Mouse (Mus musculus): ENCODE measurements around the gene Mlst8. TPM values are rescaled to one million over a fixed set of nuclear protein-coding genes. Genes with fewer than 3 reads are reported as not detected.

Mlst8 gene
- total and polyA plus RNA-seq, 3 experiments: 10.0 to 24.7 (median 14.0) TPM

DNA sequence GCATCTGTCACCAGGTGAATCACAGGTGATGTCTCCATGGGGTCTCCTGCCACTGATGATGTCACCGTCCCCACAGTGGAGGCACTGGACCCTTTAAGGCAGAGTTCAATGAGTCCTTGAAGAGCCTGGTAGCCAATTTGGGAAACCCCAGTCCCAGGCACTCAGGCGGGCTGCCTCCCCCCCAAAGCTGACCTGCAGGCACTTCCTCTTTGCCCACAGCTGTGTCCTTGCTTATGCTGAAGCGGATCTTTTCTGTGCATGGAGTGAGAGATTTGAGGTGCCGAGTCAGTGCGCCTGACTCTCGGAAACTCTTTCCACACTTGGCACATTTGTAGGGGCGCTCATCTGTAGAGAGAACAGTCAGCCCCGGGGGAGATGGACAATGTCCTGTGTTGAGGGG lies 32.3 kb downstream of the Mlst8 start:
- Histone ChIP-seq H3K9me3 (replicated peaks; ENCODE audit: low read length) (no peaks in the 10 kb centered on the region), H3K4me1 (ENCODE audit: control insufficient read depth in 1 of 2, insufficient read depth in 2 of 2) (peaks cover 3 to 27% of the 10 kb centered on the region in 2 experiments; a peak in 3 of 4 replicates), H3K27me3 (replicated peaks) (no peaks in the 10 kb centered on the region), H3K4me2 (ENCODE audit: insufficient read depth, low read depth, poor library complexity, severe bottlenecking) (no peak overlapping the region), H3K27ac (ENCODE audit: insufficient read depth, low read depth) (no peak overlapping the region), H3K79me2 (replicated peaks; ENCODE audit: control insufficient read depth, extremely low read depth, insufficient read depth, poor library complexity, severe bottlenecking) (0 out of 2 replicates have a peak, but pooled peaks cover 1% of the 10 kb centered on the region), H3K4me3 (replicated peaks in 1 of 3; ENCODE audit: low read depth in 2 of 3, low read length in 2 of 3, poor library complexity in 1 of 3) (no peak overlapping the region), H3K9ac (ENCODE audit: insufficient read depth, low read depth) (no peak overlapping the region), H3K36me3 (replicated peaks in 1 of 2; ENCODE audit: control insufficient read depth in 1 of 2, insufficient read depth in 1 of 2, low read length in 1 of 2) (peaks cover 88 to 99% of the 10 kb centered on the region in 2 experiments)
- DNase-seq (ENCODE audit: extremely low read depth): no peak
- in situ Hi-C loops (cut with MboI; ENCODE audit: low pct_ligation_motif_present, low pct_unique_long_range_greater_than_20kb, low sequenced_read_pairs): no loop called here
- dilution Hi-C loops (cut with MboI; ENCODE audit: extremely low pct_ligation_motif_present, extremely low pct_unique_long_range_greater_than_20kb, low sequenced_read_pairs): no loop called here
- no peak for TF ChIP-seq UBTF (IDR thresholded peaks at IDR 0.05; ENCODE audit: low read depth, low read length)
- TF ChIP-seq ZNF384 (IDR thresholded peaks at IDR 0.05; ENCODE audit: low read depth, low read length): no peak
- TF ChIP-seq SMC3 (IDR thresholded peaks at IDR 0.05; ENCODE audit: low read depth, low read length): no peak
- no peak for TF ChIP-seq ZC3H11A (IDR thresholded peaks at IDR 0.05; ENCODE audit: low read depth, low read length)
- TF ChIP-seq RAD21 (IDR thresholded peaks at IDR 0.05; ENCODE audit: low read depth, low read length): no peak
- TF ChIP-seq KAT2A (IDR thresholded peaks at IDR 0.05; ENCODE audit: insufficient replicate concordance, low read length): no peak
- TF ChIP-seq HCFC1 (IDR thresholded peaks at IDR 0.05; ENCODE audit: low read depth, low read length): no peak
- no peak for TF ChIP-seq POLR2A (IDR thresholded peaks at IDR 0.05; ENCODE audit: low read depth, low read length)
- no peak for TF ChIP-seq CTCF (conservative IDR thresholded peaks at IDR 0.05 in 1 of 2, IDR thresholded peaks at IDR 0.05 in 1 of 2; ENCODE audit: low read depth in 2 of 2, low read length in 2 of 2)
- no peak for TF ChIP-seq MAZ (IDR thresholded peaks at IDR 0.05; ENCODE audit: low read depth, low read length)
- no peak for TF ChIP-seq USF1 (IDR thresholded peaks at IDR 0.05; ENCODE audit: low read depth, low read length)
- TF ChIP-seq USF2 (conservative IDR thresholded peaks at IDR 0.05; ENCODE audit: low read depth, low read length): no peak
- no peak for TF ChIP-seq MXI1 (IDR thresholded peaks at IDR 0.05; ENCODE audit: low read depth, low read length)
- no peak for TF ChIP-seq ETS1 (conservative IDR thresholded peaks at IDR 0.05; ENCODE audit: low read depth, low read length)
- TF ChIP-seq CHD1 (IDR thresholded peaks at IDR 0.05; ENCODE audit: low read depth, low read length): no peak
- no peak for TF ChIP-seq NELFE (IDR thresholded peaks at IDR 0.05; ENCODE audit: low read depth, low read length)
- TF ChIP-seq SIN3A (IDR thresholded peaks at IDR 0.05; ENCODE audit: low read length): no peak

GRCm38 (mm10) chr17:24443409-24443808 lies 35.5 kb downstream of the Mlst8 start:
- peaks cover 0 to 19% of the 10 kb centered on the region in 2 experiments; a peak in 2 of 4 replicates for H3K4me1 ChIP-seq (ENCODE audit: control insufficient read depth in 1 of 2, insufficient read depth in 2 of 2)
- in situ Hi-C loops (cut with MboI; ENCODE audit: low pct_ligation_motif_present, low pct_unique_long_range_greater_than_20kb, low sequenced_read_pairs) (no loop called here), dilution Hi-C loops (cut with MboI; ENCODE audit: extremely low pct_ligation_motif_present, extremely low pct_unique_long_range_greater_than_20kb, low sequenced_read_pairs) (no loop called here)
- H3K4me2 ChIP-seq (ENCODE audit: insufficient read depth, low read depth, poor library complexity, severe bottlenecking): no peak overlapping the region
- H3K79me2 ChIP-seq (replicated peaks; ENCODE audit: control insufficient read depth, extremely low read depth, insufficient read depth, poor library complexity, severe bottlenecking): no peaks in the 10 kb centered on the region
- no peak overlapping the region for H3K9ac ChIP-seq (ENCODE audit: insufficient read depth, low read depth)
- no peak for TF ChIP-seq ZMIZ1 (IDR thresholded peaks at IDR 0.05; ENCODE audit: low read depth, low read length)
- TF ChIP-seq HCFC1 (IDR thresholded peaks at IDR 0.05; ENCODE audit: low read depth, low read length): no peak
- no peak for TF ChIP-seq TCF12 (IDR thresholded peaks at IDR 0.05; ENCODE audit: low read depth, low read length)
- TF ChIP-seq UBTF (IDR thresholded peaks at IDR 0.05; ENCODE audit: low read depth, low read length): no peak
- no peak for TF ChIP-seq MAZ (IDR thresholded peaks at IDR 0.05; ENCODE audit: low read depth, low read length)
- no peak for TF ChIP-seq MAX (IDR thresholded peaks at IDR 0.05; ENCODE audit: low read length)
- no peak for TF ChIP-seq POLR2A (IDR thresholded peaks at IDR 0.05; ENCODE audit: low read depth, low read length)
- TF ChIP-seq USF2 (conservative IDR thresholded peaks at IDR 0.05; ENCODE audit: low read depth, low read length): no peak
- no peak for TF ChIP-seq SIN3A (IDR thresholded peaks at IDR 0.05; ENCODE audit: low read length)
- TF ChIP-seq ZNF384 (IDR thresholded peaks at IDR 0.05; ENCODE audit: low read depth, low read length): no peak
- TF ChIP-seq MYC (IDR thresholded peaks at IDR 0.05; ENCODE audit: low read depth, low read length): no peak
- no peak for TF ChIP-seq NELFE (IDR thresholded peaks at IDR 0.05; ENCODE audit: low read depth, low read length)
- TF ChIP-seq ZKSCAN1 (IDR thresholded peaks at IDR 0.05; ENCODE audit: borderline replicate concordance, low read depth, low read length): no peak
- TF ChIP-seq MXI1 (IDR thresholded peaks at IDR 0.05; ENCODE audit: low read depth, low read length): no peak
- no peak for TF ChIP-seq ELF1 (IDR thresholded peaks at IDR 0.05; ENCODE audit: low read depth, low read length)
- no peak for TF ChIP-seq GABPA (IDR thresholded peaks at IDR 0.05; ENCODE audit: insufficient replicate concordance, low read depth, low read length)
- no peak for TF ChIP-seq IRF4 (IDR thresholded peaks at IDR 0.05; ENCODE audit: low read depth, low read length)
- H3K4me3 ChIP-seq (replicated peaks in 1 of 3; ENCODE audit: low read depth in 2 of 3, low read length in 2 of 3, poor library complexity in 1 of 3): no peak overlapping the region
- H3K36me3 ChIP-seq (replicated peaks in 1 of 2; ENCODE audit: control insufficient read depth in 1 of 2, insufficient read depth in 1 of 2, low read length in 1 of 2): peaks cover 89 to 100% of the 10 kb centered on the region in 2 experiments
- no peak overlapping the region for H3K27ac ChIP-seq (ENCODE audit: insufficient read depth, low read depth)
- no peaks in the 10 kb centered on the region for H3K27me3 ChIP-seq (replicated peaks)
- no peak for DNase-seq (ENCODE audit: extremely low read depth)
- H3K9me3 ChIP-seq (replicated peaks; ENCODE audit: low read length): no peaks in the 10 kb centered on the region

All from CH12.LX (cell line).